Mouse (Mus musculus) liver, embryonic 14.5 days (tissue): ENCODE data around the gene Ticrr. TPM values are rescaled to one million over a fixed set of nuclear protein-coding genes. Genes with fewer than 3 reads are reported as not detected.

Source experiments
- ATAC-seq: fragments of 200-750 bp; cut with Nextera tagmentation; 2 replicates; pipeline ENCODE4 v1.8.0; 2017; ENCODE audit warnings: moderate number of reproducible peaks, mild to moderate bottlenecking, moderate library complexity; ENCODE audit not compliant: insufficient read depth
- DNase-seq, 3 experiments: peaks; one replicate each; pipeline ENCODE4 v3.0.0-alpha.2; 2012 to 2013; ENCODE audit warnings: low read depth in 3 of 3, low spot score in 3 of 3
- H3K27ac ChIP-seq: fragments of 300-500 bp; sonication (generic); 2 replicates; pipeline ENCODE4 v1.5.1; 2014; ENCODE audit warnings: moderate library complexity, mild to moderate bottlenecking, control low read depth, inconsistent platforms
- H3K27me3 ChIP-seq: fragments of 300-500 bp; sonication (generic); 2 replicates; pipeline ENCODE4 v1.6.1; 2014; ENCODE audit warnings: mild to moderate bottlenecking, low read length, moderate library complexity; ENCODE audit not compliant: control insufficient read depth, insufficient read depth
- H3K36me3 ChIP-seq: fragments of 300-500 bp; sonication (generic); replicated peaks from 2 replicates; pipeline ENCODE4 v1.6.1; 2014; ENCODE audit warnings: low read depth; ENCODE audit not compliant: control insufficient read depth, insufficient read depth
- H3K4me1 ChIP-seq, 2 experiments: fragments of 200-500 bp in 1 of 2; fragments of 300-500 bp in 1 of 2; sonication (generic) in 1 of 2; replicated peaks; 2 replicates each; pipeline ENCODE4 v1.6.1; 2012 to 2014; ENCODE audit warnings: antibody characterized with exemption in 1 of 2, inconsistent platforms in 1 of 2, low read length in 1 of 2; ENCODE audit not compliant: control insufficient read depth in 2 of 2, insufficient read depth in 2 of 2
- H3K4me2 ChIP-seq: fragments of 300-500 bp; sonication (generic); 2 replicates; pipeline ENCODE4 v1.6.1; 2014; ENCODE audit warnings: low read depth, mild to moderate bottlenecking, control low read depth, moderate library complexity
- H3K4me3 ChIP-seq, 2 experiments: fragments of 200-500 bp in 1 of 2; fragments of 300-500 bp in 1 of 2; sonication (generic) in 1 of 2; 2 replicates each; pipeline ENCODE4 v1.5.1; 2012 to 2014; ENCODE audit warnings: low read depth in 2 of 2, low read length in 2 of 2, mild to moderate bottlenecking in 2 of 2, control low read depth in 1 of 2, inconsistent platforms in 1 of 2, moderate library complexity in 1 of 2; ENCODE audit not compliant: insufficient read depth in 1 of 2
- H3K9ac ChIP-seq: fragments of 300-500 bp; sonication (generic); replicated peaks from 2 replicates; pipeline ENCODE4 v1.6.1; 2014; ENCODE audit warnings: mild to moderate bottlenecking, control low read depth, moderate library complexity
- H3K9me3 ChIP-seq: fragments of 300-500 bp; sonication (generic); 2 replicates; pipeline ENCODE4 v1.6.1; 2016; ENCODE audit warnings: low read length, mixed read lengths; ENCODE audit not compliant: control insufficient read depth
- CTCF ChIP-seq: IDR thresholded peaks from 2 replicates; pipeline ENCODE4 v1.5.1; 2016; ENCODE audit warnings: antibody characterized with exemption, low read depth, control low read depth
- EP300 ChIP-seq: IDR thresholded peaks from 2 replicates; pipeline ENCODE4 v1.6.1; 2016; ENCODE audit warnings: antibody characterized with exemption, low read depth
- WGBS: fragments of 180-500 bp; shearing (Covaris S2); extraction: QIAGEN DNeasy Blood & Tissue Kit; methylation state at CpG from one replicate; pipeline ENCODE4 v1.1.7; 2014; ENCODE audit not compliant: insufficient replicate concordance; 5-methylcytosine and 5-hydroxymethylcytosine counted together
- polyA plus RNA-seq, 2 experiments: library from polyadenylated mRNA; depleted of rRNA in 1 of 2; stranded (reverse) in 1 of 2; unstranded in 1 of 2; fragments of >200 nt; fragmentation: Nextera tagmentation in 1 of 2; extraction: Ambion mirVana in 1 of 2; gene quantifications; 2 replicates each; pipeline versions ENCODE4 v1.2.1 to v1.2.3; 2012 to 2014

Gene Ticrr
- polyA plus RNA-seq (2012; rRNA removed) (3.4 and 3.6 TPM in 2 replicates), polyA plus RNA-seq (2014; fragmentation: Nextera tagmentation; extraction: Ambion mirVana) (6.0 and 6.9 TPM in 2 replicates)

DNA sequence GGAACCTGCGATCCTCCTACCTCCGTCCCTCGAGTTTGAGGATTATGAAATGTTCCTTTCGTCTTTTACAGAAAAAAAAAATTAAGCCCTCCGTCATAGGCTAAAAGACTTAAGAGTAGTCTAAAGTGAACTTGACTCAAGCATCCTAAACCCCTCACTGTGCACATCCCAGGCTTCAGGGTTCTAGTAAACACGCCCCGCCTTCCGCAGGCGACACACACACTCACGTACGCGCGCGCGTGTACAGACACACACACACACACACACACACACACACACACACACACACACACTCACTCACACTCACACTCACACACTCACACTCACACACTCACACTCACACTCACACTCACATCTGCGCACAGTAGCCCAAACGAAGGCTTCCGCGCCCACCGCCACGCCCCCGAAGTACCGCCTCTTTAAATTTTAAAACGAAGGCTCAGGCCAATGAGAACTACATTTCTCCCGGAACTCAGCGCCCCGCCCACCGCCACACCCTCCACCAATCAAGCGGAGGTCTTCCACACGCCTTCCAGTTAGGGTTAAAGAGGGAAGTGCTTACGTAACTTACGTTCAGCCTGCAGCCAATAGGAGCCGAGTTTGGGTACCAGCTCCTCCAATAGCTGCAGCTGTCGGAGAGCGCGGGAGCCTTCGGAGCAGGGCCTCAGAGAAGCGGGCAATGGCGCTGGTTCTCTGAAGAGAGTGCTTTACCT is at the start of gene Ticrr:
TSS of gene Ticrr (plus strand) at position 619 of the 713 bp plus-strand sequence.
- H3K4me2 ChIP-seq = peak within 1 kb of the TSS; percentile 91
- WGBS = under 1% methylated on average over 39 of the region's 39 CpGs
- peak; percentile 99 for ATAC-seq

DNA sequence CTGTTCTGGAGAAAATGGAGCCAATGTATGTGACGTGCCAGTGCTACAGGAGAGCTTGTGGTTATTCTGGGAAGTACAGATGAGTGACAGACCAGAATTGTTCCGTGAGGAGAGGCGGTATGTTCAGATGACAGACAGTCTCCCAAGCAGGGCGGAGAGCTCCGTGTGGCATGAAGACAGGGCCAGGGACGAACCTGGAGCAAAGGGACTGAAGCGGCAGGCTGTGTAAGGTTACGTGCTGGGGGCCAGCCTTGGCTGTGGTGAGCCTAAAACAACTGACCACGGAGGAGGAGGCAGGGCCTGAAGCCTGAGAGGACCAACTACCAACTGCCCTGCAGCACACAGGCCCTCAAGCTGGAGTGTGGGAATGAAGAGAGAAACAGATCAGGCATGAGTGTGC is 48.1 kb upstream of the Ticrr start:
- no peak for DNase-seq
- WGBS = 47% methylated on average over 9 of the region's 9 CpGs
- Histone ChIP-seq H3K4me1 (no peaks in the 10 kb centered on the region), H3K36me3 (no peaks in the 10 kb centered on the region), H3K9me3 (no peaks in the 10 kb centered on the region), H3K4me3 (no peak overlapping the region), H3K9ac (no peak overlapping the region), H3K4me2 (no peak overlapping the region), H3K27ac (no peak overlapping the region), H3K27me3 (peaks cover 7% of the 10 kb centered on the region)
- TF ChIP-seq EP300 (no peak), CTCF (no peak)
- no peak for ATAC-seq

More for the DNA sequence above, at the start of gene Ticrr:
- peak within 1 kb of the TSS; percentile 88 for H3K9ac ChIP-seq
- H3K4me1 ChIP-seq = peaks cover 12 to 16% of the 10 kb centered on the region in 2 experiments
- H3K27me3 ChIP-seq = no peaks in the 10 kb centered on the region
- DNase-seq = peak; percentile 97 to 98 (median 97)
- H3K9me3 ChIP-seq = no peaks in the 10 kb centered on the region
- H3K27ac ChIP-seq = no peak within 1 kb of the TSS
- TF ChIP-seq EP300 (no peak), CTCF (no peak)
- H3K36me3 ChIP-seq = peaks cover 15% of the 10 kb centered on the region
- H3K4me3 ChIP-seq = peak within 1 kb of the TSS; percentile 83 to 88

GRCm38 (mm10) chr7:79612783-79613182 is 47.2 kb upstream of the Ticrr start:
- Histone ChIP-seq H3K4me2 (no peak overlapping the region), H3K4me1 (no peaks in the 10 kb centered on the region), H3K27ac (no peak overlapping the region), H3K9ac (no peak overlapping the region), H3K4me3 (no peak overlapping the region), H3K36me3 (no peaks in the 10 kb centered on the region), H3K9me3 (no peaks in the 10 kb centered on the region), H3K27me3 (peaks cover 16% of the 10 kb centered on the region)
- peak; percentile 14 to 22 (median 18) for DNase-seq
- ATAC-seq = no peak
- TF ChIP-seq EP300 (no peak), CTCF (peak; percentile 75)
- WGBS = 14% methylated on average over 6 of the region's 6 CpGs

DNA sequence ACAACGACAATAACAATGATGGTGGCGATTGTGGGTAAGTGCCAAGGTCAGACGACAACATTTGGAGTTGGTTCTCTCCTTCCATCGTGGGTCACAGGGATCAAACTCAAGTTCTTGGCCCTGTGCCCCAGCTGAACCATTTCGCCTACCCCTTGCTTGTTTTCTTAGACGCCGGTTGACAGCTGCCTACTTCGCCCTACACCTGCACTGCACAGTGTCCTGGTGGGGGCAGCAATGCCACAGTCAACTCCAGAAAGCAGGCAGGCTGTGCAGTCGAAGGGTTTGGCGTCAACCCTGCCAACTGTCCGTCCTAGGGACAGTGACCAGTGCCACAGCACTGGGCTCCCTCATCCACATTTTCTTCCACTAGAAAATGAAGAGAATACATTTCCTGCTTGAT is 46.7 kb upstream of the Ticrr start:
- 53% methylated on average over 11 of the region's 11 CpGs for WGBS
- Histone ChIP-seq H3K9ac (no peak overlapping the region), H3K4me3 (no peak overlapping the region), H3K4me2 (no peak overlapping the region), H3K4me1 (no peaks in the 10 kb centered on the region), H3K9me3 (no peaks in the 10 kb centered on the region), H3K27ac (no peak overlapping the region), H3K36me3 (no peaks in the 10 kb centered on the region), H3K27me3 (peaks cover 18% of the 10 kb centered on the region)
- DNase-seq (no peak), ATAC-seq (no peak)
- no peak for TF ChIP-seq EP300
- no peak for TF ChIP-seq CTCF

GRCm38 (mm10) chr7:79615008-79615407 is 45.0 kb upstream of the Ticrr start:
- no peak for ATAC-seq
- H3K27me3 ChIP-seq = peaks cover 18% of the 10 kb centered on the region
- no peak for DNase-seq

More at GRCm38 (mm10) chr7:79615008-79615407, 45.0 kb upstream of the Ticrr start:
- H3K27ac ChIP-seq = no peak overlapping the region
- H3K4me3 ChIP-seq = no peak overlapping the region
- no peaks in the 10 kb centered on the region for H3K4me1 ChIP-seq
- no peak overlapping the region for H3K9ac ChIP-seq
- 50% methylated on average over 4 of the region's 4 CpGs for WGBS
- no peaks in the 10 kb centered on the region for H3K36me3 ChIP-seq
- no peak for TF ChIP-seq EP300
- H3K9me3 ChIP-seq = no peaks in the 10 kb centered on the region
- no peak overlapping the region for H3K4me2 ChIP-seq
